9 mouse cellular contexts compared by ENCODE assay signal in genomic region chr17:31121975-31122374, GRCm38 (mm10). TPM values are rescaled to one million over a fixed set of nuclear protein-coding genes. Genes with fewer than 3 reads are reported as not detected.
DNase-seq lines count a peak whose midpoint lies in the region; ATAC-seq and TF ChIP-seq lines count a peak whose summit lies in the region.
"Had no signal": no experiment of that assay in that cellular context is flagged by ENCODE, and none has a peak within 500 bp of the region (broad histone marks: within the 10 kb centered on the region; RNA-seq: fewer than 3 reads in every experiment).

No protein-coding gene starts in this region.

- H3K4me3 ChIP-seq in kidney, adult 2 months (ENCODE audit: insufficient read depth, low read depth, low read length): no peak overlapping the region
- H3K4me3 ChIP-seq: megakaryocyte, embryonic 14.5 days had no signal

- H3K4me1 ChIP-seq in kidney, adult 2 months (ENCODE audit: control insufficient read depth, insufficient read depth, low read length): no peaks in the 10 kb centered on the region
- H3K4me1 ChIP-seq: megakaryocyte, embryonic 14.5 days had no signal

- 12% methylated on average over 8 of the region's 8 CpGs for WGBS in kidney, adult 2 months

- H3K27me3 ChIP-seq in kidney, adult 2 months (replicated peaks; ENCODE audit: control insufficient read depth, insufficient read depth, low read length): no peaks in the 10 kb centered on the region

- TF ChIP-seq POLR2A in kidney, adult 2 months (IDR thresholded peaks at IDR 0.05; ENCODE audit: low read depth, low read length): no peak

- no peak for ATAC-seq in activated CD4-positive, CD25-positive, alpha-beta regulatory T cell, adult 4 months

- peak; percentile 83 for TF ChIP-seq CTCF in kidney, adult 2 months (conservative IDR thresholded peaks at IDR 0.05; ENCODE audit: insufficient read depth, insufficient read length, low read depth, low read length)

- DNase-seq in kidney, adult 2 months: no peak
- DNase-seq in kidney, adult 11 months: no peak
- peak; percentile 43 to 52 for DNase-seq in CD8-positive naive resting alpha-beta T cell, adult 2 months (ENCODE audit: low read depth in 2 of 2, low spot score in 2 of 2)
- DNase-seq in ZHBTc4 (ENCODE audit: low read depth, low spot score): peak; percentile 83
- peak; percentile 80 for DNase-seq in embryo, embryonic 10.5 days (ENCODE audit: low spot score)
- peak; percentile 29 to 36 for DNase-seq in layer of hippocampus, postnatal 36 days
- DNase-seq in retina, postnatal 1 day: peak; percentile 79

- H3K36me3 ChIP-seq in kidney, adult 2 months (ENCODE audit: control insufficient read depth, insufficient read depth, low read length): no peaks in the 10 kb centered on the region

- H3K27ac ChIP-seq in kidney, adult 2 months (ENCODE audit: insufficient read depth, low read depth, low read length): no peak overlapping the region

RNA-seq across cellular contexts. Expression of gene Tff3, which starts 7.5 kb away (rescaled TPM):
- not detected in 2 replicates for polyA plus RNA-seq in kidney, adult 2 months (2012; rRNA removed)
- not detected for total RNA-seq in layer of hippocampus, postnatal 36 days (2021)
- polyA plus RNA-seq in activated CD4-positive, CD25-positive, alpha-beta regulatory T cell, adult 4 months (2017; shearing (Covaris generic)): not detected

RNA-seq across cellular contexts. Expression of gene Tff2, which starts 22.1 kb away (rescaled TPM):
- 0.20 TPM in 1 of 2 replicates, not detected in the other for polyA plus RNA-seq in kidney, adult 2 months (2012; rRNA removed)
- not detected for total RNA-seq in layer of hippocampus, postnatal 36 days (2021)
- polyA plus RNA-seq in activated CD4-positive, CD25-positive, alpha-beta regulatory T cell, adult 4 months (2017; shearing (Covaris generic)): not detected

RNA-seq across cellular contexts. Expression of gene Tff1, which starts 43.1 kb away (rescaled TPM):
- 0.31 TPM in 1 of 2 replicates, not detected in the other for polyA plus RNA-seq in kidney, adult 2 months (2012; rRNA removed)
- total RNA-seq in layer of hippocampus, postnatal 36 days (2021): not detected
- polyA plus RNA-seq in activated CD4-positive, CD25-positive, alpha-beta regulatory T cell, adult 4 months (2017; shearing (Covaris generic)): under 1 TPM in 1 of 2 experiments, not detected in 1; 0.89 TPM

Comparison
In these comparisons a context has a peak if more than half of its experiments do, and no peak if none do; other contexts are left out.
1. DNase-seq: peak in CD8-positive naive resting alpha-beta T cell, adult 2 months (2 of 2), ZHBTc4 (single experiment), embryo, embryonic 10.5 days (single experiment), layer of hippocampus, postnatal 36 days (2 of 2) and retina, postnatal 1 day (single experiment); none in kidney, adult 2 months (single experiment) and kidney, adult 11 months (single experiment).